Mouse (Mus musculus) lung, adult 2 months (tissue): ENCODE measurements around the gene Efcab12. TPM values are rescaled to one million over a fixed set of nuclear protein-coding genes. Genes with fewer than 3 reads are reported as not detected.

Source experiments
- DNase-seq: peaks from one replicate; pipeline ENCODE4 v3.0.0; 2022
- H3K4me1 ChIP-seq: fragments of 200-500 bp; 2 replicates; pipeline ENCODE4 v1.6.1; 2011; ENCODE audit warnings: low read length; ENCODE audit not compliant: control insufficient read depth, insufficient read depth
- H3K4me3 ChIP-seq: fragments of 200-500 bp; replicated peaks from 2 replicates; pipeline ENCODE3; 2011; ENCODE audit warnings: low read depth, mild to moderate bottlenecking, control low read depth, low read length; ENCODE audit errors: extremely low read depth
- CTCF ChIP-seq: fragments of 200-500 bp; IDR thresholded peaks from 2 replicates; pipeline ENCODE4 v1.5.1; 2011; ENCODE audit warnings: mild to moderate bottlenecking, low read length, control low read depth; ENCODE audit not compliant: insufficient read depth
- POLR2A ChIP-seq: fragments of 200-500 bp; IDR thresholded peaks from 2 replicates; pipeline ENCODE4 v1.6.1; 2011; ENCODE audit warnings: low read depth, mild to moderate bottlenecking, control low read depth, low read length, borderline replicate concordance; ENCODE audit errors: extremely low read depth
- WGBS: fragments of 180-500 bp; shearing (Covaris S2); methylation state at CpG from one replicate; pipeline ENCODE4 v1.1.7; 2018; 5-methylcytosine and 5-hydroxymethylcytosine counted together
- polyA plus RNA-seq: library from polyadenylated mRNA; depleted of rRNA; stranded (reverse); fragments of >200 nt; gene quantifications from 2 replicates; pipeline ENCODE4 v1.2.3, GENCODE M21; 2012; rRNA removed

The Efcab12 gene
- polyA plus RNA-seq, 1 experiment = 2.0 TPM

DNA sequence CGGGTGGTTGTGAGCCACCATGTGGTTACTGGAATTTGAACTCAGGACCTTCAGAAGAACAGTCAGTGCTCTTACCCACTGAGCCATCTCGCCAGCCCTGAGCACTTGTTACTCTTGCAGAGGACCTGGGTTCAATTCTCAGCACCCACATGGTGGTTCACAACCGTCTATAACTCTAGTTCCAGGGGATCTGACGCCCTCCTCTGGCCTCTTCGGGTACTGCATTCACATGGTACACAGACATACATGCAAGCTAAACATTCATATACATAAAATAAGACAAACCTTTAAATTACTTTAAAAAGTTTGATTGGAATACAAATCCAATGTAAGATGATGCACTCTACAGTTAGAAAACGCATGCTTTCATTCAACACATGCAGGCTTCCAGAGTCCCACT lies 66.0 kb downstream of the Efcab12 start:
- Histone ChIP-seq H3K4me1 (peaks cover 5% of the 10 kb centered on the region), H3K4me3 (no peak overlapping the region)
- no peak for TF ChIP-seq CTCF
- TF ChIP-seq POLR2A = no peak
- no peak for DNase-seq
- WGBS = 80% methylated on average over 6 of the region's 6 CpGs

DNA sequence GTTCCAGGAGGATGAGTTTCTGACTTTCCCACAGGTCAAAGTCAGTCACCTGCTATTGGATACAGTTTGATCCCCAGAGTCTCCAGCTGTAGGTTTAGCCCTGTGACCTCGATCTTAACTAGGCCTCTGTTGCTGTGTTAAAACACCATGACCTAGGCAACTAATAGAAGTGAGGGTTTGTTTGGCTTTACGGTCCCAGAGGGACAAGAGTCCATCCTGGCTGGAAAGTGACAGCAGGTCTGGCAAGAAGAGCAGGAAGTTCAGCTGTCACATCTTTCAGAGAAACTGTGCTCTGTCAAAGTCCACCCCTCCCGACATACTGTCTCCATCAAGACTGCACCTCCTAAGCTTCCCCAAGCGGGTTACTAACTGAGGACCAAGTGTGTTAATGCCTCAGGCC lies 67.4 kb downstream of the Efcab12 start:
- WGBS = 58% methylated on average over 4 of the region's 4 CpGs
- TF ChIP-seq POLR2A (no peak), CTCF (no peak)
- H3K4me1 ChIP-seq = peaks cover 5% of the 10 kb centered on the region
- H3K4me3 ChIP-seq = no peak overlapping the region
- no peak for DNase-seq

- H3K4me1 ChIP-seq = peaks cover 5% of the 10 kb centered on the region
- no peak for DNase-seq
- no peak for TF ChIP-seq CTCF
- no peak for TF ChIP-seq POLR2A
- WGBS = 77% methylated on average over 20 of the region's 20 CpGs
- no peak overlapping the region for H3K4me3 ChIP-seq
These were observed 68.0 kb downstream of the Efcab12 start for GRCm38 (mm10) chr6:115770059-115770670.

DNA sequence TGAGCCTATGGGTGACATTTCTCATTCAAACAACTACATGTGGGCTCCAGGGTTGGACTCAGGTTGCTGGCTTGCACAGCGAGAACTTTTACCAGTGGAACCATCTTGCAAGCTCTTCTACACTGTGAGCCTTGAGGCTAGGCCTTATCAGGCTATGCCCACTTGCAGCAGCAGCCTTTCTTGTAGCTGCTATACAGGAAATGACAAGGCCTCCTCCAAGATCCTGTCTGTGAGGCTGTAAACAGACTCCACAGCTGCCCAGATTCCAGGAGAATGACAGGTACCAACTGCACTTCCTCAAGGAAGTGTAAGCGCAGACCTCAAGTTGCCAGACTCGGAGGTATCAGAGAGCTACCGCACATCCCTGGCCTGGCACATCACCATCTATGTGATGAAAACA lies 70.0 kb downstream of the Efcab12 start:
- 48% methylated on average over 4 of the region's 4 CpGs for WGBS
- Histone ChIP-seq H3K4me1 (peaks cover 5% of the 10 kb centered on the region), H3K4me3 (no peak overlapping the region)
- TF ChIP-seq POLR2A = no peak
- TF ChIP-seq CTCF = no peak
- peak; percentile 19 for DNase-seq

DNA sequence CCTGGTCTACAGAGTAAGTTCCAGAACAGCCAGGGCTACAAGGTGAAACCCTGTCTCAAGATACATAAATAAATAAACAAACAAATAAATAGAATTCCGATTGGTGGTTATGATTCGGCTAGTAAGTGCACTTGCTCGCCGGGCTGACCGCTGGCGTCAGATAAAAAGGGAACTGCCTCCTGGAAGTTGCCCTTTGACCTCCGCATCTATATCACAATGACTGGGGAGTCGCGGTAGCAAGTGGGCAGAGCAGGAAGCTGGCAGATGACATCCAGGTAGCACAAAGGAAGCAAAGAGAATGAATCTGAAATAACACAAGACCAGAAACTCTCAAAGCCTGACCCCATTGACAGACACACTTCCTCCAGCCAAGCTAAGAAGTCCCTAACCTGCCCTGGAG lies 70.9 kb downstream of the Efcab12 start:
- H3K4me3 ChIP-seq = no peak overlapping the region
- DNase-seq = no peak
- 50% methylated on average over 9 of the region's 9 CpGs for WGBS
- peaks cover 5% of the 10 kb centered on the region for H3K4me1 ChIP-seq
- TF ChIP-seq POLR2A (no peak), CTCF (no peak)

DNA sequence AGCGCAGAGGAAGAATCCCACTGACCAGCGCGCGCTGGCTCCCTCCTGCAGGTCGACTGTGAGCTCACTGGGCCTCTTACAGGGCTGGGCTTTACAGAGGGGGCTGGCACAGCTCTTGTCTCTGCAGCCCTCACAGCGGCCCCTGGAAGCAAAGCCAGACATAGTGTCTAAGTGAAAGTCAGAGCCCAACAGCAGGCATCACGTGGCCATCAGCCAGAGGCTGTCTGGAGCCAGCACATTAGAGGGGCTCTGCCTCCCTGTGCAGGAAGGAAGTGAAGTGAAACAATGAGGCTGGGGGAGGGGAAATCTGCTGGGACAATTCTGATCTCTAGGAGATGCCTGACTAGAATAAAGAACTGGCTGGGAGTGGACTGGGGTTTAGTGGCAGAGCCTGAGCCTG lies 74.0 kb downstream of the Efcab12 start:
- WGBS = 9% methylated on average over 7 of the region's 7 CpGs
- DNase-seq = peak; percentile 46
- TF ChIP-seq CTCF (no peak), POLR2A (0 out of 2 replicates have a peak, but pooled peaks have one; percentile 17)

DNA sequence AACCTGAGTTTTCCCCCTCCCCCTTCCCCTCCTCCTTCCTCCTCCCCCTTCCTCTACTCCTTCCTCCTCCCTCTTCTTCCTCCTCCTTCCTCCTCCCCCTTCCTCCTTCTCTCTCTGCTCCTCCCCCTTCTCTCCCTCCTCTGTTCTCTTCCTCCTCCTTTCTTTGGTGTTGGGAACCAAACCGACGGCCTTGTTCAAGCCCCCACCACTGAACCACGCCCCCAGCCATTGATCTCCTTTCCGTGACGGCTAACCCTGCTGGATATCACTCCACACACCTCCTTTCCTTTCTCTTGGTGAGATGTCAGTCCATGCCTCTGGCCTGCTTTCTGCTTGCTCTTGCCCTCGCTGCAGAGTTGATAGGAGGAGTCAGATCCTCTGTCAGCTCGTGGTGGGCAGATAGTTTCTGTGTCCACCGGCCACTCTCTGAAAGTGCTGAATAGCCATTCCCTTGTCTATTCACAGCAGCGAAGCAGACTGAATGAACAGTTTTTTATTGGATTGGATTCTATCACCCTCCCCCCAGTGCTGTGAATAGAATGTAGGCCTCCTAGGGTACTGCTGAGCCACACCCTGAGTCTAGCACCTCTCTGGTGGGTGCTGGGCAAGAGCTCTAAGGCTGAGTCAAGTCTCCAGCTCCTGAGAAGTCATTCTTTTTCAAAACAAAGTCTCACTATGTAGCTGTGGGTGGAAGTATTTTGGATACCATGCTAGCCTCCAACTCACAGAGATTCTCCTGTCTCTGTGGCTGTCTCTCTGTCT lies 76.0 kb downstream of the Efcab12 start, which contains the start of gene Tmem40:
Gene Tmem40 (minus strand): TSS at position 416 of the 762 bp plus-strand sequence.
- no peak for TF ChIP-seq CTCF
- no peak for TF ChIP-seq POLR2A
- no peak within 1 kb of the TSS for H3K4me3 ChIP-seq
- 5% methylated on average over 9 of the region's 9 CpGs for WGBS
- peaks cover 6% of the 10 kb centered on the region for H3K4me1 ChIP-seq
- no peak for DNase-seq

More for the DNA sequence above, 74.0 kb downstream of the Efcab12 start:
- Histone ChIP-seq H3K4me1 (peaks cover 11% of the 10 kb centered on the region), H3K4me3 (no peak overlapping the region)

DNA sequence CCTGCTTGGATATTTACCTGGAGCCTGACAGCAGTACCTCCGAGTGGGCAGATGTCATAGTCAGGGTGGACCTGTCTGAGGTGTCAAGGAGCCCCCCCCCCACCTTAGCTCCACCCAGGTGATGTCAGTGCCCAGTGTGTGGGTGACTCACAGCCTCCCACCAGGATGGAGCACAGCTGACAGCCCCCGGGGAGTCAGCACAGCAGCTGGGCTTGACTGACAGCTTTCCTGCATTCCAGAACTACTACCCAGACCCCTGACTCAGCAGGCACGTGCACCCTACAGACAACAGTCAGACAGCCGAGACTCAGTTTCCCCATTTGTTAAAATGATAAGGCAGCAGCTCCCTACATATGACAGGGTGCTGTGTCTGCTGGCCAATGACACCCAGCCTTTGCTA lies 77.2 kb downstream of the Efcab12 start:
- TF ChIP-seq CTCF (no peak), POLR2A (no peak)
- Histone ChIP-seq H3K4me3 (no peak overlapping the region), H3K4me1 (peaks cover 6% of the 10 kb centered on the region)
- no peak for DNase-seq
- WGBS = 62% methylated on average over 4 of the region's 4 CpGs

Other genes starting within 250 kb of the Efcab12 start
- 0.40 TPM in 1 of 2 replicates, not detected in the other for gene Mkrn2os, start 245.8 kb downstream of the Efcab12 start, polyA plus RNA-seq
- 57.2 and 68.1 TPM in 2 replicates for gene Mkrn2, start 236.5 kb downstream of the Efcab12 start, polyA plus RNA-seq
- 98.6 and 131 TPM in 2 replicates for gene Raf1, start 161.8 kb downstream of the Efcab12 start, polyA plus RNA-seq
- 2.2 and 21.5 TPM in 2 replicates for gene Tmem40, start 76.0 kb downstream of the Efcab12 start, polyA plus RNA-seq
- gene Cand2, start 63.9 kb downstream of the Efcab12 start, polyA plus RNA-seq = 5.3 and 8.4 TPM in 2 replicates
- 276 and 321 TPM in 2 replicates for gene Rpl32, start 29.7 kb downstream of the Efcab12 start, polyA plus RNA-seq
- gene Mbd4, start 15.0 kb upstream of the Efcab12 start, polyA plus RNA-seq = 1.3 and 2.5 TPM in 2 replicates
- gene Ift122, start 15.1 kb upstream of the Efcab12 start, polyA plus RNA-seq = 12.6 and 13.4 TPM in 2 replicates
- gene Rho, start 93.3 kb upstream of the Efcab12 start, polyA plus RNA-seq = 1.0 and 1.3 TPM in 2 replicates
- not detected in 2 replicates for gene H1foo, start 106.5 kb upstream of the Efcab12 start, polyA plus RNA-seq
- gene Plxnd1, start 156.6 kb upstream of the Efcab12 start, polyA plus RNA-seq = 146 and 185 TPM in 2 replicates